Mouse (Mus musculus) hindbrain, postnatal 0 days (tissue): ENCODE data around the gene Zfyve1. TPM values are rescaled to one million over a fixed set of nuclear protein-coding genes. Genes with fewer than 3 reads are reported as not detected.

Experiments used
- ATAC-seq: fragments of 200-750 bp; cut with Nextera tagmentation; 2 replicates; pipeline ENCODE4 v1.8.0; 2017; ENCODE audit warnings: mild to moderate bottlenecking, moderate TSS enrichment, moderate library complexity
- DNase-seq: peaks from one replicate; pipeline ENCODE4 v3.0.0-alpha.2; 2015; ENCODE audit warnings: low spot score
- H3K27ac ChIP-seq: fragments of 300-500 bp; sonication (generic); 2 replicates; pipeline ENCODE4 v1.5.1; 2014; ENCODE audit warnings: mild to moderate bottlenecking
- H3K27me3 ChIP-seq: fragments of 300-500 bp; sonication (generic); 2 replicates; pipeline ENCODE4 v1.6.1; 2014; ENCODE audit warnings: low read length, mixed read lengths; ENCODE audit not compliant: insufficient read depth
- H3K36me3 ChIP-seq: fragments of 300-500 bp; sonication (generic); 2 replicates; pipeline ENCODE4 v1.6.1; 2014; ENCODE audit warnings: low read length, mixed read lengths; ENCODE audit not compliant: insufficient read depth
- H3K4me1 ChIP-seq: fragments of 300-500 bp; sonication (generic); 2 replicates; pipeline ENCODE4 v1.6.1; 2014; ENCODE audit warnings: antibody characterized with exemption, low read length, mixed read lengths; ENCODE audit not compliant: insufficient read depth
- H3K4me2 ChIP-seq: fragments of 300-500 bp; sonication (generic); 2 replicates; pipeline ENCODE4 v1.6.1; 2014; ENCODE audit warnings: low read depth, mild to moderate bottlenecking, low read length, moderate library complexity, mixed read lengths
- H3K4me3 ChIP-seq: fragments of 300-500 bp; sonication (generic); 2 replicates; pipeline ENCODE4 v1.5.1; 2014; ENCODE audit warnings: low read length
- H3K9ac ChIP-seq: fragments of 300-500 bp; sonication (generic); replicated peaks from 2 replicates; pipeline ENCODE4 v1.6.1; 2014; ENCODE audit warnings: mild to moderate bottlenecking, low read length, moderate library complexity, mixed read lengths
- H3K9me3 ChIP-seq: fragments of 300-500 bp; sonication (generic); 2 replicates; pipeline ENCODE4 v1.6.1; 2016; ENCODE audit warnings: low read length, mixed read lengths
- CTCF ChIP-seq: IDR thresholded peaks from 2 replicates; pipeline ENCODE4 v1.5.1; 2016; ENCODE audit warnings: antibody characterized with exemption, control low read depth, low read depth
- WGBS: fragments of 180-500 bp; shearing (Covaris S2); extraction: QIAGEN DNeasy Blood & Tissue Kit; methylation state at CpG from one replicate; pipeline ENCODE4 v1.1.7; 2014; 5-methylcytosine and 5-hydroxymethylcytosine counted together
- polyA plus RNA-seq: library from polyadenylated mRNA; unstranded; fragments of >200 nt; fragmentation: Nextera tagmentation; extraction: Ambion mirVana; gene quantifications from 2 replicates; pipeline ENCODE4 v1.2.1, GENCODE M21; 2015
- total RNA-seq: library from RNA; depleted of rRNA; stranded (reverse); fragments of >200 nt; gene quantifications from 2 replicates; pipeline ENCODE4 v1.2.3, GENCODE M21; 2014

Gene Zfyve1
- total and polyA plus RNA-seq, 2 experiments from 2014 or later: 14.8 to 36.5 TPM

DNA sequence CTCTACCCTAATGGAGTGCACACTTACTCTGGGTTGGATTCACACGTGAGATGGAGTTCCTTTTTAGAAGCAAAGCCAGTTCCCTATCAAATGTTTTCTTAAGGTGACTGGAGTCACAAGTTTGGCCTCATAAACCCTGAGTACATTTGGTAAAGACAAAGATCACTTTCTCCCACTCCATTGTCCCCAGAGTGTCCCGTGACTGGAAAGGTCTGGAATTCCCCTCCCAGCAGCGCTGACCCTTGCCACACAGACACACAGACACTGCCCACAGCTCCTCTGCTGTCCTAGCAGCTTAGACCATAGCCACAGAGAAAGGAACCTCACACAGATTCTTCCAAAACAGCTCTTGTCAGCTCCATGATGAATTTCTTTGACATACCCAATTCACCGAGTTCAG, 14.9 kb downstream of the Zfyve1 start:
- Histone ChIP-seq H3K9me3 (no peaks in the 10 kb centered on the region), H3K9ac (no peak overlapping the region), H3K4me1 (no peaks in the 10 kb centered on the region), H3K4me3 (no peak overlapping the region), H3K4me2 (no peak overlapping the region), H3K27ac (no peak overlapping the region), H3K27me3 (no peaks in the 10 kb centered on the region), H3K36me3 (peaks cover 3% of the 10 kb centered on the region)
- 55% methylated on average over 4 of the region's 4 CpGs for WGBS
- DNase-seq (no peak), ATAC-seq (no peak)
- TF ChIP-seq CTCF: no peak

DNA sequence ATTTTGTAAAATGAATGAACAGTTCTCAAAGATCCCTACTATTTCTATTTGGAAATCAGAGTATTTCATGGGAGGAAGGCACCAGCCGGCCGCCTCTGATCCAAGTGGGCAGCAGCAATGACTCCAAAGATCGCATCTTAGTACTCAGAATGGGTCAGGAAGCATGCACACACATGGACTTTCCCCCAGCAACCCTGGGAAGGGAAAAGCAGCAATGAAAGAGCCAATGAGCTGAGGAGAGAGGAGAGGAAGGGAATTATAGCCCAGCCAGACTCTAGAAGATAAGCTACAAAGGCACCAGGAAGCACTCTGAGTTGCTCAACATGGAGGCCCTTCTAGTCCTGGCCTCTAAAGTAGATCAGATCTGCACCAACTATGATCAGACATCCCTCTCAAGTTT, 16.7 kb downstream of the Zfyve1 start:
- ATAC-seq (no peak), DNase-seq (no peak)
- no peak for TF ChIP-seq CTCF
- H3K9ac ChIP-seq: no peak overlapping the region
- no peaks in the 10 kb centered on the region; the same call in none of the 2 replicates for H3K36me3 ChIP-seq
- H3K9me3 ChIP-seq: no peaks in the 10 kb centered on the region
- no peak overlapping the region for H3K4me3 ChIP-seq
- 92% methylated on average over 3 of the region's 3 CpGs for WGBS
- H3K4me2 ChIP-seq: no peak overlapping the region
- no peaks in the 10 kb centered on the region for H3K4me1 ChIP-seq
- no peaks in the 10 kb centered on the region for H3K27me3 ChIP-seq
- H3K27ac ChIP-seq: no peak overlapping the region

DNA sequence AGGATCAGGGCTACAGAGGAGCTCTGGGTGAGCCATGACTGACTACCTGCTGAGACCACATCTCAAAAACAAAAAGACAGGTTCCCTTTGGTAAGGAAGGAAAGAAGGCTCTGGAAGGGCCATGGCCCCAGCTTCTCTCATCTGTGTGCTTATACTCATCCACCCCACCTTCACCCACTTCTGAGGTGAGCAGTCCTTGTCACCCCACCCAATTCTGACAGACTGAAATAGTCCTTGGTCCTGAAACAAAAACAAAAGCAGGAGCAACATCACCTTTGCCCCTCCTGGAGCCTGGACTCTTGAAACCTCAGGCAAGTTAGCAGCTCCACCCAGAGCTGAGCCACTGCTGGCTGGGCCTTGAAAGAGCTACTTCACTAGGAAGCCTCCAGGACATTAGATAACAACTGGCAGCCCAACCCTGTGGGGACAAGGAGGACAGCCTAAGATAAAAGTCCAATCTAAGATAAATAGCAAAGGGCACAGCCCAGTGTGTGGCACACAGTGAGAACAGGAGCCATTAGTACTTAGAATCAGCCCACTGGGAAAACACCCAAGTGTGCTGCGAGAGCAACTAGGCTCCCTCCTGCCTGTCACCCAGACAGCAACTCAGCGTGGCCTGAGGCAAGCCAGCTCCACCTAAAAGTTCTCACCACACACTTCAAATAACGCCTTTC, 18.0 kb downstream of the Zfyve1 start:
- no peaks in the 10 kb centered on the region for H3K9me3 ChIP-seq

DNA sequence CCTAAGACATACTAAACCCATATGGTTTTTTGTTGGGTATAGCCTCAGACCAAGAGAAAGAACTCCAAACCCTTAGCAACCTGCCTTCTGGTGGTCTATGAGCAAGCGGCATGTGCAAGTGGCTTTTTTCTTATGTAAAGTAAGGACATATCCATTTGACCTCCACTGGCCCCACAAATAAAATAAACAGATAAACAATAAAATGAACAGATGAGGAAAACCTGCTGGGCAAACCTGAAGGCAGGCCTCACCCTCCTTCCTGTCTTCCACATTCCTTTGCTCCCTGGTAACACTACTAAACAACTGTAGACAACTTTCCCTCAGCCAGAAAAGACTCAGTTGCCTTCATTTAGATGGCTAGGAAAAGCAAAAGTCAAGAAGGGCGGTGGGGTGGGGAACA, 18.7 kb downstream of the Zfyve1 start:
- no peaks in the 10 kb centered on the region for H3K27me3 ChIP-seq
- no peaks in the 10 kb centered on the region for H3K4me1 ChIP-seq
- H3K36me3 ChIP-seq: peaks cover 12% of the 10 kb centered on the region
- 79% methylated on average over 2 of the region's 2 CpGs for WGBS
- H3K27ac ChIP-seq: no peak overlapping the region
- DNase-seq (no peak), ATAC-seq (no peak)
- no peak for TF ChIP-seq CTCF
- no peak overlapping the region for H3K4me3 ChIP-seq
- no peak overlapping the region for H3K9ac ChIP-seq
- H3K9me3 ChIP-seq: no peaks in the 10 kb centered on the region
- H3K4me2 ChIP-seq: no peak overlapping the region

More for the DNA sequence above, 18.0 kb downstream of the Zfyve1 start:
- Histone ChIP-seq H3K4me2 (no peak overlapping the region), H3K36me3 (peaks cover 9% of the 10 kb centered on the region), H3K4me1 (no peaks in the 10 kb centered on the region), H3K27me3 (no peaks in the 10 kb centered on the region), H3K27ac (no peak overlapping the region), H3K9ac (no peak overlapping the region), H3K4me3 (no peak overlapping the region)
- TF ChIP-seq CTCF: no peak
- ATAC-seq: no peak
- 34% methylated on average over 3 of the region's 3 CpGs for WGBS
- no peak for DNase-seq

DNA sequence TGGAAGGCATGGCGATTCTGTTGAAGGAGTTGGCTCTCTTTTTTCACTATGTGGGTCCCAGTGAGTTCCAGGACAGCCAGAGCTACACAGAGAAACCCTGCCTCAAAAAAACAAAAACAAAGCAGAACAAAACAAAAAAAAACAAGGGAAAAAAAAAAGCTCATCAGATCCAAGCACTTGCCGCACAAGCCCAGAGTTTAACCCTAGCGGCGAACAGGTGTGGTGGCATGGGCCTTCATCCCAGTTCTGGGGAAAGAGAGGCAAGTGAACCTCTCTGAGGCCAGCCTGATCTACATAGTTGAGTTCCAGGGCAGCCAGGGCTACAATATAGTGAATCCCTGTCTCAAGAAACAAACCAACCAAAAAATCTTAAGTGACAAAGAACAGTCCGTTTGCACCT, 19.6 kb downstream of the Zfyve1 start:
- H3K9me3 ChIP-seq: no peaks in the 10 kb centered on the region
- WGBS: 94% methylated on average over 5 of the region's 5 CpGs
- no peak overlapping the region for H3K9ac ChIP-seq
- H3K27ac ChIP-seq: no peak overlapping the region
- H3K4me3 ChIP-seq: no peak overlapping the region
- no peaks in the 10 kb centered on the region for H3K27me3 ChIP-seq
- no peak for TF ChIP-seq CTCF
- no peak overlapping the region for H3K4me2 ChIP-seq
- H3K4me1 ChIP-seq: no peaks in the 10 kb centered on the region
- peaks cover 16% of the 10 kb centered on the region for H3K36me3 ChIP-seq
- DNase-seq: no peak
- no peak for ATAC-seq

DNA sequence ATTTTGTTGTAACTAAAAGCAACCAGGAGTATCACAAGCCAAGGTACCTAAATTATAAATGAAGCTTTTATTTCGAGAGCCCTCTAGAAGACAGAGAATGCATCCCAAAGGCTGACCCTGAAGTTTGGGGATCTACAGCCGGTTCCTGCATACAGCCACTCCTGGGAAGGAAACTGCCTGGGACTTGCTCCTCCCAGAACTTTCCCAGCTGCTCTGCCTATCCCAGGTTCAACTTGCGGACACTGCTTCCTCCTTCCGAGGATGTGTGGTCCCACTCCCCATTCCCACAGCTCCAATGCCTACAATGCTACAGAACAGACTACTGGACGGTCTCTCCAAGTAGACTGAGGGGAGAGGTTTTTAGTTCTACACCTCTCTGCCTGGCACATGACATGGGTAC, 24.3 kb downstream of the Zfyve1 start:
- no peaks in the 10 kb centered on the region for H3K9me3 ChIP-seq
- 88% methylated on average over 5 of the region's 5 CpGs for WGBS
- DNase-seq (no peak), ATAC-seq (no peak)
- peaks cover 41% of the 10 kb centered on the region for H3K36me3 ChIP-seq
- H3K27ac ChIP-seq: no peak overlapping the region
- no peak overlapping the region for H3K4me2 ChIP-seq
- TF ChIP-seq CTCF: no peak
- no peak overlapping the region for H3K4me3 ChIP-seq
- H3K9ac ChIP-seq: no peak overlapping the region
- H3K27me3 ChIP-seq: no peaks in the 10 kb centered on the region
- H3K4me1 ChIP-seq: no peaks in the 10 kb centered on the region

DNA sequence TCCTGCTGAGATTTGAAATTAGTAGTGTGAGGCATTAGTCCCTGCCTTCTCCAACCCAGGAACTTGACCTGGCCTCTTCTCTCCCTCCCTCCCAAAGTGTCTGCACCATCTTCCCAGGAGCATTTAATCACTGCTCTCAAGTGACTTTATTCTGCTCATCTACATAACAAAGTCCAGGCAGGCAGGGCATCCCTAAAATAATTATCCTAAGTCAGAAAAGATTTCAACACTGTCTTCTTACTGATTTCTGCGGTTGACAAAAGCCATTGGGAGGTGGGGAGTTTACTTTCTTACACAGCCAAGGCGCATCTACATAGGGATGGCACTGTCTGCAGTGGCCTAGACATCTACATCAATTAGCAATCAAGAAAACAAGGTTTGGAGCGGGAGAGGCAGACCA, 27.2 kb downstream of the Zfyve1 start:
- Histone ChIP-seq H3K4me1 (no peaks in the 10 kb centered on the region), H3K4me2 (no peak overlapping the region), H3K4me3 (no peak overlapping the region), H3K9ac (no peak overlapping the region), H3K36me3 (peaks cover 54% of the 10 kb centered on the region), H3K27ac (no peak overlapping the region), H3K9me3 (no peaks in the 10 kb centered on the region), H3K27me3 (no peaks in the 10 kb centered on the region)
- 71% methylated on average over 3 of the region's 3 CpGs for WGBS
- ATAC-seq: no peak
- TF ChIP-seq CTCF: no peak
- no peak for DNase-seq
